Mouse (Mus musculus) cerebellum, adult 11 months (tissue): ENCODE data around the gene Pla2g3.

ENCODE experiments used
- DNase-seq: peaks from one replicate; pipeline ENCODE4 v3.0.0; 2022

Pla2g3 gene

GRCm38 (mm10) chr11:3495496-3495895 is 7.4 kb downstream of the Pla2g3 start:
- no peak for DNase-seq

GRCm38 (mm10) chr11:3496756-3497155 is 8.7 kb downstream of the Pla2g3 start:
- DNase-seq: no peak

- DNase-seq: no peak
These were observed 9.2 kb downstream of the Pla2g3 start for GRCm38 (mm10) chr11:3497296-3497695.

GRCm38 (mm10) chr11:3502057-3502456 is 14.0 kb downstream of the Pla2g3 start:
- DNase-seq: peak; percentile 54

- DNase-seq: peak; percentile 47
These were observed 14.5 kb downstream of the Pla2g3 start for GRCm38 (mm10) chr11:3502459-3503072.

GRCm38 (mm10) chr11:3503755-3504693 is 15.9 kb downstream of the Pla2g3 start:
- no peak for DNase-seq

- no peak for DNase-seq
These were observed 20.1 kb downstream of the Pla2g3 start for GRCm38 (mm10) chr11:3508226-3508625.

- no peak for DNase-seq
These were observed 21.3 kb downstream of the Pla2g3 start for GRCm38 (mm10) chr11:3509181-3510085.

GRCm38 (mm10) chr11:3510321-3510720 is 22.2 kb downstream of the Pla2g3 start:
- DNase-seq: no peak

GRCm38 (mm10) chr11:3513291-3513690 is 25.2 kb downstream of the Pla2g3 start:
- DNase-seq: no peak

- DNase-seq: peak; percentile 96
These were observed 26.5 kb downstream of the Pla2g3 start, which contains the start of gene Selenom for GRCm38 (mm10) chr11:3514529-3515054. Gene Selenom (plus strand): TSS chr11:3514684.

- DNase-seq: no peak
These were observed 27.1 kb downstream of the Pla2g3 start for GRCm38 (mm10) chr11:3515216-3515615.

- peak; percentile 89 for DNase-seq
These were observed 27.6 kb downstream of the Pla2g3 start for GRCm38 (mm10) chr11:3515637-3516036.

- DNase-seq: no peak
These were observed 28.0 kb downstream of the Pla2g3 start for GRCm38 (mm10) chr11:3516121-3516520.

GRCm38 (mm10) chr11:3516859-3517845 is 29.1 kb downstream of the Pla2g3 start:
- DNase-seq: no peak

GRCm38 (mm10) chr11:3517846-3518732 is 30.0 kb downstream of the Pla2g3 start:
- DNase-seq: no peak

GRCm38 (mm10) chr11:3519051-3519726 is 31.1 kb downstream of the Pla2g3 start:
- DNase-seq: no peak

- no peak for DNase-seq
These were observed 31.8 kb downstream of the Pla2g3 start for GRCm38 (mm10) chr11:3519756-3520398.

GRCm38 (mm10) chr11:3520919-3521318 is 32.8 kb downstream of the Pla2g3 start:
- peak; percentile 54 for DNase-seq
